Mouse (Mus musculus) neural tube, embryonic 15.5 days (tissue): Measurements from ENCODE around the gene Nat8f2. TPM values are rescaled to one million over a fixed set of nuclear protein-coding genes. Genes with fewer than 3 reads are reported as not detected.
"Not testable (repeated sequence)": the region's sequence is repeated elsewhere in the genome, so short reads cannot be mapped to it uniquely, and the experiment has no call there.

Experiments
- ATAC-seq: fragments of 200-750 bp; cut with Nextera tagmentation; 2 replicates; pipeline ENCODE4 v1.8.0; 2017; ENCODE audit warnings: mild to moderate bottlenecking, moderate TSS enrichment, moderate library complexity; ENCODE audit not compliant: low FRiP score
- H3K27ac ChIP-seq: fragments of 300-500 bp; sonication (generic); replicated peaks from 2 replicates; pipeline ENCODE4 v1.5.1; 2015; ENCODE audit warnings: mild to moderate bottlenecking, inconsistent platforms
- H3K27me3 ChIP-seq: fragments of 300-500 bp; sonication (generic); replicated peaks from 2 replicates; pipeline ENCODE4 v1.6.1; 2015; ENCODE audit warnings: inconsistent platforms
- H3K36me3 ChIP-seq: fragments of 300-500 bp; sonication (generic); 2 replicates; pipeline ENCODE4 v1.6.1; 2015; ENCODE audit warnings: inconsistent platforms
- H3K4me1 ChIP-seq: fragments of 300-500 bp; sonication (generic); 2 replicates; pipeline ENCODE4 v1.6.1; 2015; ENCODE audit warnings: inconsistent platforms
- H3K4me2 ChIP-seq: fragments of 300-500 bp; sonication (generic); 2 replicates; pipeline ENCODE4 v1.6.1; 2015; ENCODE audit warnings: inconsistent platforms, mild to moderate bottlenecking, moderate library complexity
- H3K4me3 ChIP-seq: fragments of 300-500 bp; sonication (generic); replicated peaks from 2 replicates; pipeline ENCODE4 v1.5.1; 2015; ENCODE audit warnings: mild to moderate bottlenecking, inconsistent platforms
- H3K9ac ChIP-seq: fragments of 300-500 bp; sonication (generic); replicated peaks from 2 replicates; pipeline ENCODE4 v1.6.1; 2015; ENCODE audit warnings: mild to moderate bottlenecking, inconsistent platforms
- H3K9me3 ChIP-seq: fragments of 300-500 bp; sonication (generic); replicated peaks from 2 replicates; pipeline ENCODE4 v1.6.1; 2016; ENCODE audit warnings: inconsistent platforms
- WGBS: fragments of 180-500 bp; shearing (Covaris S2); methylation state at CpG from one replicate; pipeline ENCODE4 v1.1.7; 2015; ENCODE audit warnings: mixed read lengths; 5-methylcytosine and 5-hydroxymethylcytosine counted together
- polyA plus RNA-seq: library from polyadenylated mRNA; unstranded; fragments of >200 nt; fragmentation: Nextera tagmentation; extraction: Ambion mirVana; gene quantifications from 2 replicates; pipeline ENCODE4 v1.2.1, GENCODE M21; 2015

Gene Nat8f2
- polyA plus RNA-seq, 1 experiment from 2014 or later = not detected

GRCm38 (mm10) chr6:85898596-85899475 is 29.9 kb upstream of the Nat8f2 start:
- WGBS = 78% methylated on average over 7 of the region's 8 CpGs
- not testable (repeated sequence) for H3K4me2 ChIP-seq, ATAC-seq, H3K27ac ChIP-seq, H3K9me3 ChIP-seq, H3K4me3 ChIP-seq, H3K27me3 ChIP-seq, H3K36me3 ChIP-seq, H3K9ac ChIP-seq, H3K4me1 ChIP-seq

GRCm38 (mm10) chr6:85895061-85895648 is 26.2 kb upstream of the Nat8f2 start:
- H3K9me3 ChIP-seq, H3K4me3 ChIP-seq, H3K4me2 ChIP-seq, H3K9ac ChIP-seq, ATAC-seq, H3K36me3 ChIP-seq, H3K27me3 ChIP-seq, H3K4me1 ChIP-seq, H3K27ac ChIP-seq: not testable (repeated sequence)
- WGBS = 74% methylated on average over 25 of the region's 25 CpGs

GRCm38 (mm10) chr6:85888961-85889360 is 20.0 kb upstream of the Nat8f2 start:
- no peak overlapping the region for H3K27ac ChIP-seq
- ATAC-seq = no peak
- no peak overlapping the region for H3K4me2 ChIP-seq
- no peak overlapping the region for H3K4me3 ChIP-seq
- H3K36me3 ChIP-seq = no peaks in the 10 kb centered on the region
- H3K4me1 ChIP-seq = no peaks in the 10 kb centered on the region
- no peaks in the 10 kb centered on the region for H3K27me3 ChIP-seq
- no peaks in the 10 kb centered on the region; the same call in 1 of the 2 replicates for H3K9me3 ChIP-seq
- H3K9ac ChIP-seq = no peak overlapping the region
- 91% methylated on average over 2 of the region's 2 CpGs for WGBS

GRCm38 (mm10) chr6:85884311-85884710 is 15.4 kb upstream of the Nat8f2 start:
- ATAC-seq = no peak
- 87% methylated on average over 1 of the region's 1 CpGs for WGBS

GRCm38 (mm10) chr6:85883246-85883645 is 14.3 kb upstream of the Nat8f2 start:
- H3K36me3 ChIP-seq, H3K9me3 ChIP-seq, H3K4me3 ChIP-seq, H3K27ac ChIP-seq, H3K4me2 ChIP-seq, H3K27me3 ChIP-seq, H3K9ac ChIP-seq, H3K4me1 ChIP-seq, ATAC-seq: not testable (repeated sequence)
- 95% methylated on average over 9 of the region's 9 CpGs for WGBS

More at GRCm38 (mm10) chr6:85884311-85884710, 15.4 kb upstream of the Nat8f2 start:
- Histone ChIP-seq H3K36me3 (no peaks in the 10 kb centered on the region), H3K4me1 (no peaks in the 10 kb centered on the region), H3K4me3 (no peak overlapping the region), H3K9ac (no peak overlapping the region), H3K9me3 (peaks cover 8% of the 10 kb centered on the region; the same call in 1 of the 2 replicates), H3K27ac (no peak overlapping the region), H3K27me3 (no peaks in the 10 kb centered on the region), H3K4me2 (no peak overlapping the region)

GRCm38 (mm10) chr6:85867726-85868690 is 950 bp downstream of the Nat8f2 start:
- 0 out of 2 replicates have a peak, but pooled peaks cover 4% of the 10 kb centered on the region for H3K4me1 ChIP-seq
- ATAC-seq = no peak
- no peaks in the 10 kb centered on the region for H3K36me3 ChIP-seq
- no peaks in the 10 kb centered on the region for H3K27me3 ChIP-seq
- H3K9me3 ChIP-seq = no peaks in the 10 kb centered on the region
- H3K27ac ChIP-seq = no peak overlapping the region
- 91% methylated on average over 8 of the region's 8 CpGs for WGBS
- no peak overlapping the region for H3K4me3 ChIP-seq
- no peak overlapping the region for H3K4me2 ChIP-seq
- H3K9ac ChIP-seq = no peak overlapping the region

GRCm38 (mm10) chr6:85866995-85867394 is 2.0 kb downstream of the Nat8f2 start:
- H3K9ac ChIP-seq = not testable (repeated sequence)
- WGBS = 73% methylated on average over 1 of the region's 1 CpGs

GRCm38 (mm10) chr6:85866166-85866565 is 2.8 kb downstream of the Nat8f2 start:
- not testable (repeated sequence) for H3K4me1 ChIP-seq, H3K27ac ChIP-seq, H3K9ac ChIP-seq, H3K36me3 ChIP-seq, H3K4me3 ChIP-seq, ATAC-seq, H3K27me3 ChIP-seq, H3K9me3 ChIP-seq, H3K4me2 ChIP-seq
- WGBS = 89% methylated on average over 3 of the region's 3 CpGs

More at GRCm38 (mm10) chr6:85866995-85867394, 2.0 kb downstream of the Nat8f2 start:
- not testable (repeated sequence) for H3K4me2 ChIP-seq, ATAC-seq, H3K27me3 ChIP-seq, H3K9me3 ChIP-seq, H3K4me3 ChIP-seq, H3K4me1 ChIP-seq, H3K36me3 ChIP-seq, H3K27ac ChIP-seq

- not testable (repeated sequence) for H3K36me3 ChIP-seq, H3K4me2 ChIP-seq, H3K4me3 ChIP-seq, H3K27me3 ChIP-seq, H3K4me1 ChIP-seq, H3K9ac ChIP-seq, H3K27ac ChIP-seq, H3K9me3 ChIP-seq
- 51% methylated on average over 5 of the region's 7 CpGs for WGBS
- ATAC-seq = peak; percentile 45; the same call in 1 of the 2 replicates
Measured at GRCm38 (mm10) chr6:85864900-85865639, 3.9 kb downstream of the Nat8f2 start.

GRCm38 (mm10) chr6:85863840-85864239 is 5.1 kb downstream of the Nat8f2 start:
- Histone ChIP-seq H3K27ac (no peak overlapping the region), H3K36me3 (no peaks in the 10 kb centered on the region), H3K4me3 (no peak overlapping the region), H3K27me3 (no peaks in the 10 kb centered on the region), H3K9ac (no peak overlapping the region), H3K9me3 (no peaks in the 10 kb centered on the region), H3K4me2 (no peak overlapping the region), H3K4me1 (0 out of 2 replicates have a peak, but pooled peaks cover 4% of the 10 kb centered on the region)
- 89% methylated on average over 2 of the region's 2 CpGs for WGBS
- ATAC-seq = no peak

- Histone ChIP-seq H3K9me3 (no peaks in the 10 kb centered on the region), H3K36me3 (no peaks in the 10 kb centered on the region), H3K27me3 (no peaks in the 10 kb centered on the region), H3K9ac (no peak overlapping the region), H3K27ac (no peak overlapping the region), H3K4me2 (no peak overlapping the region), H3K4me3 (no peak overlapping the region), H3K4me1 (0 out of 2 replicates have a peak, but pooled peaks cover 4% of the 10 kb centered on the region)
- ATAC-seq = no peak
- 90% methylated on average over 2 of the region's 2 CpGs for WGBS
Measured at GRCm38 (mm10) chr6:85863136-85863535, 5.8 kb downstream of the Nat8f2 start.
